Mouse (Mus musculus) lung, adult 2 months (tissue): ENCODE measurements at regions not wholly inside any gene's neighbourhood (a gene's known extent, or its start where the extent isn't known, plus 50 kb on each side); places are given as distances from the start of the nearest gene placed in this dataset.

Experiments
- CTCF ChIP-seq: fragments of 200-500 bp; IDR thresholded peaks from 2 replicates; pipeline ENCODE4 v1.5.1; 2011; ENCODE audit warnings: mild to moderate bottlenecking, low read length, control low read depth; ENCODE audit not compliant: insufficient read depth
- POLR2A ChIP-seq: fragments of 200-500 bp; IDR thresholded peaks from 2 replicates; pipeline ENCODE4 v1.6.1; 2011; ENCODE audit warnings: low read depth, mild to moderate bottlenecking, control low read depth, low read length, borderline replicate concordance; ENCODE audit errors: extremely low read depth

DNA sequence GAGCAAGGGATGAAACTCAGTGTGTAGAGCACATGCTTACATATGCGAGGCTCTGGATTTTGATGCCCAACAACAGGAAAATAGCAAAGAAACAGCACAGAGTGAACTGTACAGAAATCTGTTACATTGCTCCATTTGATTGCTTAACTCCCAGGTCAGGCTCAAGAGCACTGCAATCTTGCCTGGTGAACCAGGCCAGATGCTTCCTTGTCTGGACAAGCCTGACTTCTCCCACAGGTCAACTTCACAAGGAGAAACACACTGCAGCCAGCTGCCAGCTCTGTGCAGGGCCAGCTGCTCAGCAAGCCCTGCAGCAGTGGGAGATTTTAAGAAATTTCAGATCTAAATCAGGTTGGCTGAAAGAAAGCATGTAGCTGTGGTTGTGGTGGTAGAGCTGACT lies 81.2 kb upstream of the 1700066M21Rik start:
- TF ChIP-seq CTCF = no peak
- no peak for TF ChIP-seq POLR2A
